Mouse (Mus musculus) small intestine, adult 10 weeks (tissue): ENCODE results near the gene Akna. TPM values are rescaled to one million over a fixed set of nuclear protein-coding genes. Genes with fewer than 3 reads are reported as not detected.

Source experiments
- polyA plus RNA-seq: library from polyadenylated mRNA; stranded (reverse); fragments of 350-450 nt; fragmentation: Illumina TruSeq; extraction: RNeasy Lipid Tissue Mini Kit (QIAGEN cat#74804); gene quantifications from one replicate; pipeline ENCODE4 v1.2.3, GENCODE M21; 2014; ENCODE audit warnings: low replicate concordance

Gene Akna
- polyA plus RNA-seq = 0.30 TPM

DNA sequence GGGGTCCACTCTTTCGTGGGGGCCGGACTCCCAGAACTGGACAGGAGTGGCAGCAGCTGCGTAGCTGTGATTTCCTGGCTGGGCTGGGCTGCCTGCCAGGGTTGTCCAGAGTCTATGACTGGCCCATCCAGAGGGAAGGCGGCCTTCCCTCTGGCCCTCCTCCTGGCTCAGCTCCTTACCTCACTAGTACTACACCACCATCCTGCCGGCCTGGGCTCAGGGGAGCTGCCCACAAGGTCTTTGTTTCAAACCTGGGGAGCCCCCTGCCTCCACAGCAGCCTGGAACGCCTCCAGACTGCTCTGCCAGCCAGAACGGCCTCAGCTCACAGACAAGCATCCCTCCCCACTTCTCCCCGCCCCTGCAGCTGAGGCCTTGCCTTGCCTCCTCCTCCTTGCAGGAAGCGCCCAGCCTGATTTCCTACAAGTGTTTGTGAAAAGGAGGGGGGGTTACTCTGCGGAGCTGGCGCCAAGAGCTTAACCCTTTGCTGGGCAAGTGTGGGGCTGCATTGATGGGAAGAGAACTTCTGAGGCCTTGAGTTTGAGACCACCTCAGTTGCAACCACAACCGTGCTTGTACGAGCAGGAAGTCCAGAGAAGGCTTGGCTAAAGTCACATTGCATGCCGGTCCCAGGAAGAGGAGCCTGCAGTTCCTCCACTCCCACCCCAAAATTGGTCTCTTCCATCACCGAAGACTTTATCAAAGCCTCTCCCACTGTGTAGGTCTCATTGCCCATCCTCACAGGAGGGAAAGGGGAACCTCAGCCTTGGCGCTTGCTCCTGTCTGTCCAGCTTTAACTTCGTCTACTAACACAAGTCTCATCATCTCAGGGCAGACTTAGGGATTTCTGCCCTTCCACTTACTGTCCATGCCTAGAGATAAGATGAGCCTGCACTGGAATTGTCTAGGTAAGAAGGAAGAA, at the start of gene Akna:
TSS of gene Akna (minus strand) at position 315 of the 920 bp plus-strand sequence.

GRCm38 (mm10) chr4:63362150-63362549, 41.0 kb downstream of the Akna start, which contains the start of gene Orm2:
TSS of gene Orm2 (plus strand) at chr4:63362449.

DNA sequence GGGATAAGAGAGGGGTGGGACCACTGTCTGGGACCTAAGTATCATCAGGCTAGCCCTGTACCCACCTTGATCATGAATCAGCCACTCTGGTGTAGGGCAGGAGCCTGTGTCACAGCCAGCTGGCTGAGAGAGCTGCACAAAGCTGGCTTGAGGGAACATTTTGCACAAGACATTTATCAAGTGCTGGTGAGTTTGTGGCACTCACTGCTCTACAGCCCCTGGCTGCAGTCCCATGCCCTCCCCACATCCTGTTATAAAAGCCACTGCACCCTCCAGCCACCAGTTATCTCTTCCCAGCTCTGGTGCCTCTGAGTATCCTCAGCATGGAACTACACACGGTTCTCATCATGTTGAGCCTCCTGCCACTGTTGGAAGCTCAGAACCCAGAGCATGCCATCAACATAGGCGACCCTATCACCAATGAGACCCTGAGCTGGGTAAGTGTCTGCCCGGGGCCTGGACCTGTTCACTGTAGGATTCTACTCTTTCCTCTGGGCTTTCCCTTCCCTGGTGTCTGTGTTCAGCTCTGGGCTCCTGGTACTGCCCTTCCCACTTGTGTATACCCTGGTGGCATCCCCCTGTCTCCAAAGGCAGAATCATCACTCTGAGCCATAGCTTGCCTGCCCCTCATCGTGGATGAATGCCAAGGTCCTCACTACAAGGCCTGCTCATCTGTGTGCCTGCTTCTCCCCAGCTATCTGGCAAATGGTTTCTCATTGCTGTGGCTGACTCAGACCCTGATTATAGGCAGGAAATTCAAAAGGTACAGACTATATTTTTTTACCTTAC, 47.1 kb downstream of the Akna start, which contains the start of gene Orm3:
TSS of gene Orm3 (plus strand) at position 286 of the 789 bp plus-strand sequence.

GRCm38 (mm10) chr4:63344295-63344694, 58.9 kb downstream of the Akna start, which contains the start of gene Orm1:
TSS of gene Orm1 (plus strand) at chr4:63344560.

Other genes with a start within 250 kb of the Akna start
- gene Ambp, start 248.6 kb downstream of the Akna start, polyA plus RNA-seq = 1.6 TPM
- gene Kif12, start 231.2 kb downstream of the Akna start, polyA plus RNA-seq = not detected
- 1.5 TPM for gene Col27a1, start 189.3 kb downstream of the Akna start, polyA plus RNA-seq
- gene Orm1, start 58.8 kb downstream of the Akna start, polyA plus RNA-seq = 4.9 TPM
- not detected for gene Orm3, start 47.2 kb downstream of the Akna start, polyA plus RNA-seq
- gene Orm2, start 40.9 kb downstream of the Akna start, polyA plus RNA-seq = not detected
- gene Whrn, start 92.6 kb upstream of the Akna start, polyA plus RNA-seq = 0.93 TPM
- gene Atp6v1g1, start 141.4 kb upstream of the Akna start, polyA plus RNA-seq = 171 TPM
- 10.2 TPM for gene Tmem268, start 155.4 kb upstream of the Akna start, polyA plus RNA-seq
- not detected for gene Gm11213, start 201.9 kb upstream of the Akna start, polyA plus RNA-seq
- gene Tex48, start 219.1 kb upstream of the Akna start, polyA plus RNA-seq = not detected